Mouse (Mus musculus) liver, postnatal 0 days (tissue): ENCODE measurements around the gene Supt6. TPM values are rescaled to one million over a fixed set of nuclear protein-coding genes. Genes with fewer than 3 reads are reported as not detected.

ENCODE experiments used
- ATAC-seq: fragments of 200-750 bp; cut with Nextera tagmentation; 2 replicates; pipeline ENCODE4 v1.8.0; 2017; ENCODE audit warnings: mild to moderate bottlenecking, moderate library complexity
- DNase-seq: peaks from one replicate; pipeline ENCODE4 v3.0.0-alpha.2; 2016
- H3K27ac ChIP-seq: fragments of 300-500 bp; sonication (generic); 2 replicates; pipeline ENCODE4 v1.5.1; 2014; ENCODE audit warnings: antibody characterized with exemption, moderate library complexity, mild to moderate bottlenecking, low read depth
- H3K27me3 ChIP-seq: fragments of 300-500 bp; sonication (generic); 2 replicates; pipeline ENCODE4 v1.6.1; 2014; ENCODE audit warnings: low read length, control low read depth, mixed read lengths; ENCODE audit not compliant: insufficient read depth
- H3K36me3 ChIP-seq: fragments of 300-500 bp; sonication (generic); replicated peaks from 2 replicates; pipeline ENCODE4 v1.6.1; 2014; ENCODE audit warnings: mild to moderate bottlenecking, control low read depth, low read length, moderate library complexity, mixed read lengths; ENCODE audit not compliant: insufficient read depth
- H3K4me1 ChIP-seq: fragments of 300-500 bp; sonication (generic); 2 replicates; pipeline ENCODE4 v1.6.1; 2014; ENCODE audit warnings: antibody characterized with exemption, mild to moderate bottlenecking, control low read depth; ENCODE audit not compliant: insufficient read depth
- H3K4me2 ChIP-seq: fragments of 300-500 bp; sonication (generic); 2 replicates; pipeline ENCODE4 v1.6.1; 2014; ENCODE audit warnings: low read depth, mild to moderate bottlenecking, low read length, moderate library complexity, mixed read lengths
- H3K4me3 ChIP-seq: fragments of 300-500 bp; sonication (generic); 2 replicates; pipeline ENCODE4 v1.5.1; 2014; ENCODE audit warnings: low read depth, low read length
- H3K9ac ChIP-seq: fragments of 300-500 bp; sonication (generic); replicated peaks from 2 replicates; pipeline ENCODE4 v1.6.1; 2014; ENCODE audit warnings: mild to moderate bottlenecking, moderate library complexity
- H3K9me3 ChIP-seq: fragments of 300-500 bp; sonication (generic); 2 replicates; pipeline ENCODE4 v1.6.1; 2016; ENCODE audit warnings: mild to moderate bottlenecking, control low read depth, low read length, mixed read lengths
- CTCF ChIP-seq: sonication (generic); IDR thresholded peaks from 2 replicates; pipeline ENCODE4 v1.5.1; 2016; ENCODE audit warnings: antibody characterized with exemption, low read depth
- EP300 ChIP-seq: IDR thresholded peaks from 2 replicates; pipeline ENCODE4 v1.6.1; 2016; ENCODE audit warnings: antibody characterized with exemption, low read depth, mild to moderate bottlenecking
- WGBS: fragments of 180-500 bp; shearing (Covaris S2); extraction: QIAGEN DNeasy Blood & Tissue Kit; methylation state at CpG from one replicate; pipeline ENCODE4 v1.1.7; 2014; ENCODE audit not compliant: insufficient replicate concordance; 5-methylcytosine and 5-hydroxymethylcytosine counted together
- polyA plus RNA-seq: library from polyadenylated mRNA; unstranded; fragments of >200 nt; fragmentation: Nextera tagmentation; extraction: Ambion mirVana; gene quantifications from 2 replicates; pipeline ENCODE4 v1.2.1, GENCODE M21; 2015

Supt6 gene
- polyA plus RNA-seq, 1 experiment from 2014 or later: 5.5 TPM

DNA sequence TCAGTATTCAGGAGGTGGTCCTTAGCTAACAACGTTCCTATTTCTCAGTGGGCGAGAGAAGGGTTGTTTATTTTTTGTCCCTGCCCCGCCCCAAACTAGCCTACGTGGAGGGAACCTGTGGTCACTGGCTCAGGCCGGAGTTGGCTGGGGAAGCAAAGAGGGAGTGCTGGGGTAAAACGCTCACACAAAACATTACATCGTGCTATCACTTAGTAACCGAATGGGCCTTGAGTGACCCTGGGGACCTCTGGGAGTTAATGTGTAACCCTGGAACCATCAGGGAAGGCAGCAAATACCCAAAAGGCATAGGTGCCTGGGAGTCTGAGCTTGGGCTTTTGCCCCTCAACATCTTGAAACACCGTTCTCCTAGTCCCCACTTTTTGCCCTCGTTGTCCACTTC, 68.3 kb downstream of the Supt6 start:
- peaks cover 46% of the 10 kb centered on the region for H3K4me1 ChIP-seq
- H3K4me2 ChIP-seq: peak overlapping the region; percentile 96
- DNase-seq: peak; percentile 78

DNA sequence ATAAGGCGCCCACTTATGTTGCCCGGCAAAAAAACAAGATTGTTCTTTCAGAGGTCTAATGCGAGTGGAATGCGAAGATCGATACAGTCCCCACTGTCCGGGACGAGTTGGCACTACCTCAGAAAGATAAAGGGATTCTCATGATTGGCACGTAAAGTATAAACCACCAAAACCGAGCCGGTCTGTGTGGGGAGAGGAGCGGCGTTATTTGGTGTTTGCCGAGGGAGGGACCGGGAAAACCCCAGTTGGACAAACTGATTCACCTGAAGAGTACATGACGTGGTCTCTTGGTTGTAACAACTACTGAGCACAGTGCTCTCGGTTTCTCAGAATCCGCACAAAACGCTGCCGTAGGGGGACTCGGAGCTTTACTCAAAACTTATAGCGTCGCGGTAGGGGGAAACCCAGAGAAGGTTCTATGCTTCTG, 68.9 kb downstream of the Supt6 start:
- no peak for TF ChIP-seq EP300
- TF ChIP-seq CTCF: no peak
- Histone ChIP-seq H3K27ac (peak overlapping the region; percentile 96), H3K4me3 (peak overlapping the region; percentile 81), H3K4me1 (peaks cover 41% of the 10 kb centered on the region), H3K4me2 (peak overlapping the region; percentile 96), H3K9me3 (no peaks in the 10 kb centered on the region), H3K9ac (peak overlapping the region; percentile 84), H3K36me3 (peaks cover 25% of the 10 kb centered on the region), H3K27me3 (no peaks in the 10 kb centered on the region)
- peak; percentile 56 for DNase-seq
- 1% methylated on average over 23 of the region's 23 CpGs for WGBS
- peak; percentile 6; the same call in 1 of the 2 replicates for ATAC-seq

More for the DNA sequence above, 68.3 kb downstream of the Supt6 start:
- Histone ChIP-seq H3K4me3 (peak overlapping the region; percentile 81), H3K27me3 (no peaks in the 10 kb centered on the region), H3K36me3 (peaks cover 29% of the 10 kb centered on the region), H3K27ac (peak overlapping the region; percentile 96), H3K9ac (peak overlapping the region; percentile 84), H3K9me3 (no peaks in the 10 kb centered on the region)
- 0% methylated on average over 10 of the region's 10 CpGs for WGBS
- TF ChIP-seq EP300 (0 out of 2 replicates have a peak, but pooled peaks have one; percentile 45), CTCF (no peak)
- peak; percentile 66 for ATAC-seq

DNA sequence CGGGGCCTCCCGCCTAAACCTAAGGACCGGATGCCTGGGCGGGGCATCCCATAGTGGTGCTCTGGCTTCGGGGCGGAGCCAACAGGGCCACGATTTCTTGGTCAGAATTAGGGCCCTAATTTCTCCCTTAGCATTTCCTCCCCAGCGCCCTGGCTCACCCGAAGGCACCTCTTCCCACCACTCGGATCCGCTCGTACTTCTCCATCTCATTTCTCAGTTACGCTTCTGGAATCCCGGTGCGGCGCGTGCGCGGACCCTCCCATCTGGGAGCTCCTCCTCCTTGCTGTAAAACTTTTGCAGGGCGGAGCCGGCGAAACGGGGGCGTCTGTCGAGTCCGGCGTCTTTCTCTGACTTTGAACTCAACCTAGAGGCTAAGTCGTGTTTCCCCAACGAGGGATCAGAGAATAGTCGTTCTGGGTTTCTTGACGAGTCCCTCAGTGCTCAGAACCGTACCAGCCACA, 69.4 kb downstream of the Supt6 start, which contains the start of the genes Nek8 and Tlcd1:
Gene Nek8 (minus strand): TSS at position 274 of the 461 bp plus-strand sequence.
Gene Tlcd1 (plus strand): TSS at position 310 of the 461 bp plus-strand sequence.
- H3K27ac ChIP-seq: peak within 1 kb of the TSS; percentile 96
- ATAC-seq: peak; percentile 50
- no peak for TF ChIP-seq CTCF
- no peak; the same call in 1 of the 2 replicates for TF ChIP-seq EP300
- peak within 1 kb of the TSS; percentile 84 for H3K9ac ChIP-seq
- peak within 1 kb of the TSS; percentile 96 for H3K4me2 ChIP-seq
- H3K4me3 ChIP-seq: peak within 1 kb of the TSS; percentile 81
- under 1% methylated on average over 32 of the region's 32 CpGs for WGBS
- peak; percentile 95 for DNase-seq
- peaks cover 36% of the 10 kb centered on the region for H3K4me1 ChIP-seq
- H3K27me3 ChIP-seq: no peaks in the 10 kb centered on the region
- H3K36me3 ChIP-seq: peaks cover 21% of the 10 kb centered on the region
- H3K9me3 ChIP-seq: no peaks in the 10 kb centered on the region

DNA sequence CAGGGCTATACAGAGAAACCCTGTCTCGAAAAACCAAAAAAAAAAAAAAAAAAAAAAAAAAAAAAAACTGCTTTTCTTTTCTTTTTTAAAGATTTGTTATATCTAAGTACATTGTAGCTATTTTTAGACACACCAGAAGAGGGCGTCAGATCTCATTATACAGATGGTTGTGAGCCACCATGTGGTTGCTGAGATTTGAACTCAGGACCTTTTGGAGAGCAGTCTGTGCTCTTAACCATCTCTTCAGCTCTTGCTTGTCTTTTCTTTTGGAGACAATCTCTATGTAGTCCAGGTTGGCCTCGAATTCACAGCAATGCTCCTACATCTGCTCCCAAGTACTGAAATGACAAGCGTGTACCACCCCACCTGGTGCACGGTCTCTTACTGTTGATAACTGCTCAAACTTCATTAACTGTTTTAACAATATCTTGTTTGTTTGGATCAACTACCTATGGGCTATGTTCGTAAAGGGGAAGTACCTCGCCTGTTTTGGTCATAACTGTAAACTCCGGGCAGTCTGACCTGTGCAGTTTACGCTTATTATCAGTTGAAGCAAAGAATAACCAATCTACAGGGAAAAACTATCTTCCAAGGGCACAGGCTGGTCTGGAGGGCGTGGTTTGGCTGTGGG, 69.9 kb downstream of the Supt6 start:
- peak; percentile 82 for TF ChIP-seq EP300
- peak; percentile 24 for TF ChIP-seq CTCF
- no peak for ATAC-seq
- H3K9ac ChIP-seq: peak overlapping the region; percentile 84
- peaks cover 15% of the 10 kb centered on the region for H3K36me3 ChIP-seq
- no peaks in the 10 kb centered on the region for H3K9me3 ChIP-seq
- H3K27me3 ChIP-seq: no peaks in the 10 kb centered on the region
- no peak for DNase-seq
- peak overlapping the region; percentile 96 for H3K4me2 ChIP-seq
- H3K4me1 ChIP-seq: peaks cover 31% of the 10 kb centered on the region
- H3K27ac ChIP-seq: peak overlapping the region; percentile 96
- 1% methylated on average over 9 of the region's 10 CpGs for WGBS
- peak overlapping the region; percentile 81 for H3K4me3 ChIP-seq

DNA sequence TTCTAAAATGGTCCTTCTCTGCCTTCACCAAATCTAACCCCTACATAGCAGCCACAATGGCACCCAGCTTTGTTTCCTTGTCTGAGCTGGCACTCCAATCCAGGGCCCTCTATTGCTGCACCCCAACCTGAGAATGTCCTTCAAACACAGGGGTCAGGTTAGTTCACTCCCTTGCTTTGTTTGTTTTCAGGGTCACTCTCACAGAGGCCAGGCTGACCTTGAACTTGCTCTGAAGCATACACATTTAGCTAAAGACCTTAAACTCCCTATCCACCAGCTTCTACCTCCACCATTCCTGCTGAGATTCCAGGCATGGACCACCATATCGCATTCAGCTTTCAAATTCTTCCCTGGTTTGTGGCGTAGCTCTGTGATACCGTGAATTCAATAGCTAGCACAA, 71.3 kb downstream of the Supt6 start:
- Histone ChIP-seq H3K27me3 (no peaks in the 10 kb centered on the region), H3K36me3 (peaks cover 2% of the 10 kb centered on the region; the same call in 1 of the 2 replicates), H3K9ac (peak overlapping the region; percentile 31; the same call in 1 of the 2 replicates), H3K27ac (peak overlapping the region; percentile 45), H3K4me3 (no peak overlapping the region), H3K4me2 (no peak overlapping the region), H3K9me3 (no peaks in the 10 kb centered on the region), H3K4me1 (peaks cover 25% of the 10 kb centered on the region)
- no peak for TF ChIP-seq EP300
- no peak for TF ChIP-seq CTCF
- 79% methylated on average over 3 of the region's 3 CpGs for whole genome bisulfite sequencing
- no peak for ATAC-seq
- DNase-seq: no peak

DNA sequence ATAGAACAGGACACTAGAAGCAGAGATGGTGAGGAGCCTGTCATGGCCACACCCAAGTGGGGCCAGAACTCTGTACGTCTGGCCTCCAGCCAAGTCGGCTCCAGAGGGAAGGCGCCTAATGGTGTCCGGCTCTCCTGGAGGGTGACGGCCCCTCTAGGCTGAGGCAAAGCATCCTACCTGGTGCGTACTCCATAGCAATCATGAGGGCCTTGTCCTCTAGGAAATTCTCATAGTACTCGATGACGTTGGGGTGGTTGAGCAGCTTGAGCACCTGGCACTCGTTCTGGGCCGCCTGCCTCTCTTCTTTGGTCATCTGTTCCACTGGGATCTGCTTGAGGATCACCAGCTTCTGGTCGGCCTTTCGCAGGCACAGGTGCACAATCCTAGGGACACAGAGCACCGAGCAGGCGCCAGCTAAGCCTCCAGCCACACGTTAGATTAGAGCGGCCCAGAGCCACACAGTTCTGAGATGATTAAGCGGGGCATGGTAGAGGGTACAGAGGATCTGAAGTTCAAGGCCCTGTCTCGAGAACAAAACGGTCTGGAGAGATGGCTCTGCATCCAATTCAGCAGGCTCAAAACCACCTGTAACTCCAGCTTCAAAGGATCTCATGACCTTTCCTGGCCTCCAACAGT, 72.9 kb downstream of the Supt6 start:
- Histone ChIP-seq H3K4me1 (peaks cover 34% of the 10 kb centered on the region), H3K27me3 (no peaks in the 10 kb centered on the region), H3K4me3 (no peak overlapping the region), H3K9me3 (no peaks in the 10 kb centered on the region), H3K4me2 (no peak overlapping the region), H3K9ac (no peak overlapping the region), H3K27ac (no peak overlapping the region), H3K36me3 (no peaks in the 10 kb centered on the region)
- WGBS: 81% methylated on average over 19 of the region's 19 CpGs
- ATAC-seq: no peak
- peak; percentile 31 for DNase-seq
- TF ChIP-seq EP300: no peak
- TF ChIP-seq CTCF: no peak
